Mouse (Mus musculus): ENCODE results near the gene Cyp2e1. TPM values are rescaled to one million over a fixed set of nuclear protein-coding genes. Genes with fewer than 3 reads are reported as not detected.
A peak's percentile ranks its signal among the peaks of the same experiment; 100 is the strongest.

Gene Cyp2e1
- polyA plus RNA-seq, 1 experiment from 2014 or later, result not detected

DNA sequence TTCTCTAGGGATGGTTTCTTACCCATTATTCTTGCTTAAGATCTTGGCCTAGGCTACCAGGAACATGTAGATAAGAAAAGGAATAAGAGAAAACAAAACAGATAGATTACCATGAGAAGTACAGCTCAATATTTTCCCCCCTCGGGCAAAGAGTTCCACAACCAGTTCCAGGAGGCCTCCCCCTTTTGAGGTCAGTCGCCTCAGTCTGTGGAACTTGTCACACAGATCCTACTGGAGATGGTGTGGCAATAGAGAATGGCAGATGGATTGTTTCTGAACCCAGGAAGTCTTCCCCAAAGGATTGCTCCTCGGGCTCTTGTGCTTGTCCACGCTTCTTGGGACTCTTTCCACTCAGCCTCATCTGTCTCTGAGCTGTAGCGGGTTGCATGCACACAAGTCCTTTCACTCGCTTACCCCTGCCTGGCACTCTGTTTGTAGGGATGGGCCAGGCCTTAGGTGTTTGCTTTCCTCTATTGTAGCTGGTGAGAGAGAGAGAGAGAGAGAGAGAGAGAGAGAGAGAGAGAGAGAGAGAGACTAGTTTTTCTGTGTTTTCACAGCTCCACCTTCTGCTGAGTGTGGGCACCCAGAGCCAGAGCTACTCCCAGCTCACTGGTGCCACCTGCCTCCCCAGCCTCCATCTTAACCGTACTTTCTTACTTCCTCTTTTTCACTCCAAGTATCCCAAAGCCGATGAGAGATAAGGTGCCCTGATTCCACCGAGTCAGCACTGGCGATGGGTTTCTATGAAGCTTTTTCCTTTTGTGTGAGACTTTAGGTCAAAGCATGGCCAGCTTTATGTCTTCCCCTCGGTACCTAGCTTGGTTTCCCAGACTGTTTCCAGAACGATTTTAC is 2.6 kb downstream of the Cyp2e1 start:
- H3K27me3 ChIP-seq, result no peaks in the 10 kb centered on the region
- H3K4me1 ChIP-seq, result no peaks in the 10 kb centered on the region
- no peak overlapping the region for H3K9ac ChIP-seq
- WGBS, result 79% methylated on average over 12 of the region's 12 CpGs
- no peak overlapping the region for H3K4me2 ChIP-seq
- no peaks in the 10 kb centered on the region for H3K36me3 ChIP-seq
- H3K4me3 ChIP-seq, result no peak overlapping the region
- ATAC-seq (ENCODE audit: insufficient number of reproducible peaks, low FRiP score, low TSS enrichment, low read depth), result no peak
- no peak overlapping the region for H3K27ac ChIP-seq
- H3K9me3 ChIP-seq, result no peaks in the 10 kb centered on the region

DNA sequence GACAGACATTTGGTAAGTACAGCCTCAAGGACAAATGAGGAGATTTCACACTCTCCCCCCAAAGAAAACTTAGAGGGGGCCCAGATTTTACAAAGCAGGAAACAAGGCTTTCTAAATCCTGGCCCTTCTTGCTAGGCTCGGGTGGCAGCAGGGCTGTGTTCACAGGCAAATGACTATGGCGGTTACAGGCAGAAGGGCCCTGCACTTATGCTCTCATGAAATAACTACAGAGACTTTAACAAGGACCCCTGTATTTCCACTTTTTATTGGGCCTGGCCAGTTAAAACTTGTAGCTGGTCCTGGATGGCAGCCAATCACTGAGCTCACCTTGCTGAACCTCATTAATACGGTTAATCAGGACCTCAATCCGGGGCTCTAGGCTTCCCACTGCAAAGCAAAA is 17.0 kb downstream of the Cyp2e1 start:
- H3K4me1 ChIP-seq, result no peaks in the 10 kb centered on the region
- H3K27me3 ChIP-seq, result no peaks in the 10 kb centered on the region
- no peak overlapping the region for H3K4me2 ChIP-seq
- H3K36me3 ChIP-seq, result no peaks in the 10 kb centered on the region
- H3K27ac ChIP-seq, result no peak overlapping the region
- H3K4me3 ChIP-seq, result no peak overlapping the region
- 33% methylated on average over 4 of the region's 4 CpGs for WGBS
- no peak for ATAC-seq (ENCODE audit: insufficient number of reproducible peaks, low FRiP score, low TSS enrichment, low read depth)
- no peak overlapping the region for H3K9ac ChIP-seq
- no peaks in the 10 kb centered on the region for H3K9me3 ChIP-seq

DNA sequence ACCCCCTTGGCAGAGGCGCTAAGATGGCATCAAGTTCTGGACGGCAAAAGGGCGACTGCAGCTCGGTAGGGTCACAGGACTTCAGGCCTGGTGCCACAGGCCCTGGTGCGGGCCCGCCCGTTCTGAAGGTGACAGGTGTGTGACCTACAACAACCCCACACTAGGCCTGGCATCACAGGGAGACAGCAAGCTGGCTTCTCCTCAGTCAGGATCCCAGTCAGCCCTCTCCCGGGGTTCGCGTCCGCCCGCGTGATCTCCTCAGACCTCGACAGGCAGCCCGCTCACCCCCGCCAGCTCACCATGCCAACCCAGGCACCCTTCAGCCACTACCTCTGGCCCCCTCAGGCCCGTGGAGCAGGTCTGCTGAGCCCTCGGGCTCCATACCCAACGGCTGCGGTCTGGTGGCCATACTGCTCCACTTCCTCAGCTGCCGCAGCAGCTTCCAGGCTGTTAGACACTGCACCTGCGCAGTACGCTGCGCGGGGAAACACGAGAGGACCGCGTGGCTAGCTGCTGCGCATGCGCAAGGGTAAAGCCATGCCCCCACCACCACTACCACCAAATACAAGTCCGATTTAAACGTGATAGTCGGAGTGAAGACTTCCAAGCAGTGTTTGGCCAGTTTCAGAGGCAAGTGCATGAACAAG is 24.0 kb downstream of the Cyp2e1 start, which contains the start of gene Syce1:
Gene Syce1 (minus strand): TSS at position 447 of the 647 bp plus-strand sequence.
- WGBS, result 80% methylated on average over 33 of the region's 33 CpGs
- Histone ChIP-seq H3K4me2 (no peak within 1 kb of the TSS), H3K27me3 (no peaks in the 10 kb centered on the region), H3K4me3 (no peak within 1 kb of the TSS), H3K4me1 (no peaks in the 10 kb centered on the region), H3K36me3 (no peaks in the 10 kb centered on the region), H3K27ac (no peak within 1 kb of the TSS), H3K9ac (no peak within 1 kb of the TSS), H3K9me3 (no peaks in the 10 kb centered on the region)
- no peak for ATAC-seq (ENCODE audit: insufficient number of reproducible peaks, low FRiP score, low TSS enrichment, low read depth)

DNA sequence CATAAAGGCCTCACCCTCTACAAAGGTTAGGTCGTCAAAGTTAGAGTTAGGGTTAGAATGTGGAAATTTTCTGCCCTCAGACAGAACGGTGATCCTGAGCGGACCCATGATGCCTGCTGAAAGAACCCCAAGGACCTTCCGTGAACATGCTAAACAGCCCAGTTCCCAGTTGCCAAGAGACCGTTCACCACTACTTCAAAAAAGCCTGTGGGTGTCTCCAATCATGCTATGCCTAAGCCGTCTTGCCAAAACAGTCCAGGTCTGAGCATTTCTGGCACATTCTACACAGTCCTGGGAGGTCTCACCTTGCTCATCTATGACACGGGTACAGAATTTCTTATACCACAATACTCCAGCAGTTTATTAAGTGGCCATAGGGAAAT is 24.5 kb downstream of the Cyp2e1 start:
- WGBS, result 84% methylated on average over 7 of the region's 7 CpGs
- H3K9me3 ChIP-seq, result no peaks in the 10 kb centered on the region
- no peaks in the 10 kb centered on the region for H3K27me3 ChIP-seq
- ATAC-seq (ENCODE audit: insufficient number of reproducible peaks, low FRiP score, low TSS enrichment, low read depth), result no peak
- H3K36me3 ChIP-seq, result no peaks in the 10 kb centered on the region
- no peaks in the 10 kb centered on the region for H3K4me1 ChIP-seq
- H3K4me2 ChIP-seq, result no peak overlapping the region
- H3K9ac ChIP-seq, result no peak overlapping the region
- H3K27ac ChIP-seq, result no peak overlapping the region
- H3K4me3 ChIP-seq, result no peak overlapping the region

DNA sequence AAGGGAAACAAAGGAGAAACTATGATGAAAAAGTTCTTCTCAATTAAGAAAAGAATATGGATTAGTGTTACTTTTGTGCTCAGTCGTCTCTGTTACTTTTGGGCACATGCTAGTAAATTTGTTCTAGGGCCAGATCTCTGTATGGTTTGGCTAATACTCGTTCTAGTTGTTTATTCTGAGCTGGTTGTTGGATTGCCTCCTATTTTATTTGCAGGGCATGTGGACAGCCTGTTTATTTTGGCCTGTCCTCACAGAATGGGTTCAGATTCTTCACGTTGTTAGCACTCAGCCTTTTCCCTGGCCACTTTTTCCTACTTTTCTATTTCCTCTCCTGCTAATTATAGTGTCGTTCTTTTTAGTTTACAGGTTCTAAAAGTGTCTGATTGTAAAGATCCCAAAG is 30.0 kb downstream of the Cyp2e1 start:
- H3K9ac ChIP-seq, result no peak overlapping the region
- H3K4me3 ChIP-seq, result no peak overlapping the region
- no peak overlapping the region for H3K4me2 ChIP-seq
- no peaks in the 10 kb centered on the region for H3K27me3 ChIP-seq
- 54% methylated on average over 4 of the region's 4 CpGs for WGBS
- no peak for ATAC-seq (ENCODE audit: insufficient number of reproducible peaks, low FRiP score, low TSS enrichment, low read depth)
- H3K9me3 ChIP-seq, result no peaks in the 10 kb centered on the region
- no peak overlapping the region for H3K27ac ChIP-seq
- H3K4me1 ChIP-seq, result no peaks in the 10 kb centered on the region
- H3K36me3 ChIP-seq, result no peaks in the 10 kb centered on the region

DNA sequence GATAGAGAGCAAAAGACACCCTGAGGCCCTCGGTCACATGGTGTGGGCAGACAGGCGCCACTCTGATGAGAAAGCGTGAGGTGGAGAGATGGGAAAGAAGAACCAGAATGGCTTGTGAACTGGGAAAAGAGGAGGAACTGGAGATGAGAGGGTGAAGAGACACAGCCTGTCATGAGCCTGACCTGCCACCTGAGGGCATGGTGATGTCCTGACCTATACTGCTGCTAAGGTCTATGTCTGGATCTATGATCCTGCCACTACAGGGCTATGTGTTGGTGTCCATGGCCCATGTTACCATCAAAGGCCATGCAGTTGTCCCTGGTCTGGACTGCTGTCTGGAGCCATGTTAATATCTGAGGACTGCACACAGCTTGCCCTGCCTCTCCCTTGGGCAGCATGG is 34.1 kb downstream of the Cyp2e1 start:
- Histone ChIP-seq H3K4me3 (no peak overlapping the region), H3K4me1 (no peaks in the 10 kb centered on the region), H3K27ac (no peak overlapping the region), H3K9me3 (no peaks in the 10 kb centered on the region), H3K27me3 (no peaks in the 10 kb centered on the region), H3K36me3 (no peaks in the 10 kb centered on the region), H3K4me2 (no peak overlapping the region), H3K9ac (no peak overlapping the region)
- 80% methylated on average over 3 of the region's 3 CpGs for WGBS
- ATAC-seq (ENCODE audit: insufficient number of reproducible peaks, low FRiP score, low TSS enrichment, low read depth), result no peak

DNA sequence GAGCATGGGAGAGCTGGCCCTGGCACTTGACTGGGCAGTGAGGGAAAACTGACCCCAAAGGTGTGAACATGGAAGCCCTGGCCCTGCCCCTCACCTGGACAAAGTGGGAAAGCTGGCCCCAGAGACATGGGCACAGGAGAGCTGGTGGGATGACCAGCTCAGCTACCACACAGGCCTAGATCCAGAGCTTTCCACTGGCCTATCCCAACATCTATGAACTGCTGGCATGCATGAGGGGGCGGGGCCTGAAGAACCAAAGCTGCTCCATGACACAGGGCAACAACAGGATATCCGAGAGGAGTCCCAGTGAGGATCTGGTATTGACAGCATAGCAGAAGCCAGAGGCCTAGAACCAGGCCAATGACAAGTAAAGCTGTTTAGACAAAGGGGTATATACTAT is 34.7 kb downstream of the Cyp2e1 start:
- Histone ChIP-seq H3K4me1 (no peaks in the 10 kb centered on the region), H3K9ac (no peak overlapping the region), H3K27me3 (no peaks in the 10 kb centered on the region), H3K36me3 (no peaks in the 10 kb centered on the region), H3K27ac (no peak overlapping the region), H3K4me2 (no peak overlapping the region), H3K9me3 (no peaks in the 10 kb centered on the region), H3K4me3 (no peak overlapping the region)
- 0 out of 2 replicates have a peak, but pooled peaks have one; percentile 52 for ATAC-seq (ENCODE audit: insufficient number of reproducible peaks, low FRiP score, low TSS enrichment, low read depth)
- WGBS, result 69% methylated on average over 2 of the region's 2 CpGs

DNA sequence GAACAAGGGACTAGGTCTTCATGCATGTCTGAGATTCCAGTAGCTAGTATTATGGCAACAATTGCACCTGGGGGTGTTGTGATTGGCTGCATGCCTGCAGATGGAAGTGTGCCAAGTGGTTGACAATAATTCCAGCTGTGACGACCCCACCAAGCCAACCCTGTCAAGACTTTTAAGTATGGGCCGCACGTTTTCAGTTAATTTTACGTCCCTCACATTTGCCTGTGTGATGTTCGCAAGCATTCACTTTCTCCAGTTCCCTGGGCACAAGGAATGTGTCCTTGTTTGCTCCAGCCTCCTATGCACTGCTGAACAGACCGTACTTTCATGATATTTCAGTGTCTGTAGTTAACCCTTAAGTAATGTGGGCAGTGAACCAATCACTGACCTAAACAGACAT is 39.1 kb downstream of the Cyp2e1 start:
- H3K9ac ChIP-seq, result no peak overlapping the region
- no peak overlapping the region for H3K4me3 ChIP-seq
- H3K36me3 ChIP-seq, result no peaks in the 10 kb centered on the region
- WGBS, result 32% methylated on average over 6 of the region's 6 CpGs
- H3K9me3 ChIP-seq, result no peaks in the 10 kb centered on the region
- H3K27me3 ChIP-seq, result no peaks in the 10 kb centered on the region
- no peak for ATAC-seq (ENCODE audit: insufficient number of reproducible peaks, low FRiP score, low TSS enrichment, low read depth)
- no peaks in the 10 kb centered on the region for H3K4me1 ChIP-seq
- H3K27ac ChIP-seq, result no peak overlapping the region
- no peak overlapping the region for H3K4me2 ChIP-seq

DNA sequence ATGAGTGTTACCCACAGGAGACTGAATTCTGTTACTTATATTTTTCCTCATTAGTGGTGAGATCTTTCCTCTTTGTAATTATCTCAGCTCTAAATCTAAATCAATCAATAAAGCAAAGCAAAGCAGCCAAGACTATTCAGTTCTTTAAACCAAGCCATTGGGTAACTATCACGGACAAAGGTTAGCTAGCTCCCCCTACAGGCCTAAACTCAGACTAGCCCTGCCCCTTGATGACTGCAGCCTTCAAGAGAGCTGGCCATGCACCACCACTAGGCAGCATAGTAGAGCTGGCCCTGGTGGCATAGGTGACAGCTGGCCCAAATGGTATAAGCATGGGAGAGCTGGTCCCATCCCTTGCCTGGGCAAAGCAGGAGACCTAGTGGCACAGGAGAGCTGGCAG is 42.2 kb downstream of the Cyp2e1 start:
- Histone ChIP-seq H3K4me3 (no peak overlapping the region), H3K27ac (no peak overlapping the region), H3K4me2 (no peak overlapping the region), H3K27me3 (no peaks in the 10 kb centered on the region), H3K9ac (no peak overlapping the region), H3K9me3 (no peaks in the 10 kb centered on the region), H3K4me1 (no peaks in the 10 kb centered on the region), H3K36me3 (no peaks in the 10 kb centered on the region)
- no peak for ATAC-seq (ENCODE audit: insufficient number of reproducible peaks, low FRiP score, low TSS enrichment, low read depth)
- WGBS, result 15% methylated on average over 1 of the region's 1 CpGs

DNA sequence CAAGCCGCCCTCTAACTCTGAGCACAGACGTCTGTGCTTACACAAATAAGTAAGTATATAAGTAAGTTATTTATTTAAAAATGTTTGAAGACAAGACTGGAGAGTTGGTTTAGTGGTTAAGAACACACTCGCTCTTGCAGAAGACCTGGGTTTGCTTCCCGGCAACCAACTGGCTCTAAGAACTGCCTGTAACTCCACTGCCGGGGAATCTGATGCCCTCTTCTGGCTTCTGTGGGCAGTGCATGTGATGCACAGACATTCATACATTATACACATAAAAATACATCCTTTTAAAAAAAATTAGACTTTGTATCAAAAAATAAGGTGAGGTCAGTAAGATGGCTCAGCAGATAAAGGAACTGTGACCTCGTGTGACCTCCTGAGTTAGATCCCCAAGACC is 47.0 kb downstream of the Cyp2e1 start:
- ATAC-seq (ENCODE audit: insufficient number of reproducible peaks, low FRiP score, low TSS enrichment, low read depth), result no peak

DNA sequence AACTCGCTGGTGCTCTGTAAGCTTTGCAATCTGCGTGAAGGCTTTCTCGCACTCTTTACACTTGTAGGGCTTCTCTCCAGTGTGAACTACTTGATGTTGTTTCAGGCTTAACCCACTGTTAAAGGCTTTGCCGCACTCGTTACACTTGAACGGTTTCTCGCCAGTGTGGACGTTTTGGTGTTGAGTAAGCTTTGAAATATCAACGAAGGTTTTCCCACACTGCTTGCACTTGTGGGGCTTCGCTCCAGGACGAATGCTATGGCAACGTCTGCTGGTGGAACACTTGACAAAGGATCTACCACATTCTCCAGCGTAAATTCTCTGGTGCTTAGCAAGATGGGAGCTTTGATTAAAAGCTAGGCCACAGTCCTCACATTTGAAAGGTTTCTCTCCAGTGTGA is 48.2 kb downstream of the Cyp2e1 start:
- Histone ChIP-seq H3K4me1 (no peaks in the 10 kb centered on the region), H3K27me3 (no peaks in the 10 kb centered on the region), H3K9me3 (no peaks in the 10 kb centered on the region), H3K9ac (no peak overlapping the region), H3K4me3 (no peak overlapping the region), H3K27ac (no peak overlapping the region), H3K4me2 (no peak overlapping the region), H3K36me3 (peaks cover 6% of the 10 kb centered on the region; the same call in 1 of the 2 replicates)
- ATAC-seq (ENCODE audit: insufficient number of reproducible peaks, low FRiP score, low TSS enrichment, low read depth), result no peak
- WGBS, result 91% methylated on average over 13 of the region's 13 CpGs

More for the DNA sequence above, 47.0 kb downstream of the Cyp2e1 start:
- Histone ChIP-seq H3K9me3 (no peaks in the 10 kb centered on the region), H3K27ac (no peak overlapping the region), H3K4me3 (no peak overlapping the region), H3K4me2 (no peak overlapping the region), H3K9ac (no peak overlapping the region), H3K4me1 (no peaks in the 10 kb centered on the region), H3K36me3 (peaks cover 6% of the 10 kb centered on the region; the same call in 1 of the 2 replicates), H3K27me3 (no peaks in the 10 kb centered on the region)
- WGBS, result 92% methylated on average over 6 of the region's 6 CpGs

DNA sequence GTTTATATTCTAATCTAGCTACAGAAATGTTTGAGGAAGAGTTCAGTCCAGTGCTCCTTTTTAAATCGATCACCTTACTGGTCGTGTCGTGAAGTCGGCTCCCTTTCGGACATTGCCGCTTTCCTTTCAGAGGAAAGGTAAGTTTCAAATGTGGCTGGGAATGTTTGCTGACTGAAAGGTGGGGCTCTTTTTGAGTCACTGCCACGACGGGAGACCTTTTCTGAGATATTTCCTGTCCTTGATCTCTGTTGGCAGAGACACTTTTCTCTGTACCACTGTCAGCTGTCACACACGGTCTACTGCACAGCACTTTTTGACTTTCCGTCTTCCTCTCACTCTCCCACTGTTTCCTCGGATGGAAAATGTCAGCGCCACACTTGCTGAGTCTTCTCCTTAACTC is 49.3 kb downstream of the Cyp2e1 start:
- Histone ChIP-seq H3K4me3 (no peak overlapping the region), H3K9ac (no peak overlapping the region), H3K9me3 (no peaks in the 10 kb centered on the region), H3K4me1 (no peaks in the 10 kb centered on the region), H3K27me3 (no peaks in the 10 kb centered on the region), H3K4me2 (no peak overlapping the region), H3K36me3 (peaks cover 6% of the 10 kb centered on the region; the same call in 1 of the 2 replicates), H3K27ac (no peak overlapping the region)
- WGBS, result 91% methylated on average over 12 of the region's 12 CpGs
- ATAC-seq (ENCODE audit: insufficient number of reproducible peaks, low FRiP score, low TSS enrichment, low read depth), result no peak

All from limb, embryonic 15.5 days (tissue).